ENCODE assay signal across 1 mouse cellular context in the genomic region with DNA sequence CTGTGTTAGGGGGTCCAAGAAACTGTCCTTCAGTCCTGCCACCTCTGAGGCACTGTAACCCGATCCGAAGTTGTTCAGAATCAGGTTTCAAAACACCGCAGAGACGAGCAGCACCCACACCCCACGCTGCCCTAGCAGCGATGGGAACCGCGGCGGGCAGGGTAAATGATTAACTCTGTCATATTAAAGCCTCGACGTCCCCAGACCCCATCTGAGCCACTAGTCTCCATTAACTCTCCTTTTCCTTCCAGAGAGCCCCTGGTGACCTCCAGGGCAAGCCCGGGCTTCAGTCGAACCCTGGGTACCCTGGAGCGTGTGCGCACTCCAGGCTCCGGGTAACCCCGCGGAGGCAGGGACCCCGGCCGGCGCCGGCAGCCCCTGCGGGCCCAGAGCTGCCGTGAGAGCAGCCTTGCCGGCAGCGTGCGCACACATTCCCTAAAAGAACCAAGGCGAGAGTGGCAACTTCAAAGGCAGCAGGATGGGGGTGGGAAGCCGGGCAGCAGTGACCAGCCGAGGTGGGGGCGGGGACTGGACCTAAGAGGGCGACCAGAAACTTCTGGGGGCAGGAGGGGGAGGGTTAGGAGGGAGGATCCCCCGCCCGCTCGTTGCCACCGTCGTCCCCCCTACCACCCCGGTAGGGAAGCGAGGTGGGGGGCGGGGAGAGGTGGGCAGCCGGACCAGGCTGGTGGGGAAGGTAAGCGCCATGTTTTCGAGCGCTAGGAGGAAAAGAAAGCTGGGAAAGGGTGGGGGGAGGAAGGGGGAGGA.
TF ChIP-seq lines count a peak whose summit lies in the region.

No protein-coding gene starts in this region.

TF ChIP-seq in CH12.LX, 34 proteins besides CTCF, POLR2A, EP300 and RAD21:
- TF ChIP-seq CHD2 (IDR thresholded peaks at IDR 0.05; ENCODE audit: low read length): no peak; the same call in 1 of the 2 replicates
- TF ChIP-seq JUND (conservative IDR thresholded peaks at IDR 0.05; ENCODE audit: low read depth, low read length): no peak
- no peak for TF ChIP-seq BHLHE40 (IDR thresholded peaks at IDR 0.05; ENCODE audit: low read depth, low read length)
- TF ChIP-seq NELFE (IDR thresholded peaks at IDR 0.05; ENCODE audit: low read depth, low read length): no peak
- no peak for TF ChIP-seq NRF1 (IDR thresholded peaks at IDR 0.05; ENCODE audit: low read depth, low read length)
- no peak for TF ChIP-seq USF2 (conservative IDR thresholded peaks at IDR 0.05; ENCODE audit: low read depth, low read length)
- TF ChIP-seq TBP (conservative IDR thresholded peaks at IDR 0.05; ENCODE audit: low read depth, low read length): no peak
- TF ChIP-seq IRF4 (IDR thresholded peaks at IDR 0.05; ENCODE audit: low read depth, low read length): no peak
- no peak for TF ChIP-seq ZMIZ1 (IDR thresholded peaks at IDR 0.05; ENCODE audit: low read depth, low read length)
